Mouse (Mus musculus) liver, adult (tissue): ENCODE results near the gene Gng3.
A peak's percentile ranks its signal among the peaks of the same experiment; 100 is the strongest.

Experiments used
- GATA4 ChIP-seq: IDR thresholded peaks from 2 replicates; pipeline ENCODE4 v1.6.1; 2014; ENCODE audit warnings: mild to moderate bottlenecking, low read length; ENCODE audit not compliant: insufficient replicate concordance

Gng3 gene

GRCm38 (mm10) chr19:8798264-8798946, 40.6 kb downstream of the Gng3 start, which contains the start of gene Polr2g:
Gene Polr2g, minus strand, starts transcription at chr19:8798577.
- TF ChIP-seq GATA4: peak; percentile 26; the same call in 1 of the 2 replicates

DNA sequence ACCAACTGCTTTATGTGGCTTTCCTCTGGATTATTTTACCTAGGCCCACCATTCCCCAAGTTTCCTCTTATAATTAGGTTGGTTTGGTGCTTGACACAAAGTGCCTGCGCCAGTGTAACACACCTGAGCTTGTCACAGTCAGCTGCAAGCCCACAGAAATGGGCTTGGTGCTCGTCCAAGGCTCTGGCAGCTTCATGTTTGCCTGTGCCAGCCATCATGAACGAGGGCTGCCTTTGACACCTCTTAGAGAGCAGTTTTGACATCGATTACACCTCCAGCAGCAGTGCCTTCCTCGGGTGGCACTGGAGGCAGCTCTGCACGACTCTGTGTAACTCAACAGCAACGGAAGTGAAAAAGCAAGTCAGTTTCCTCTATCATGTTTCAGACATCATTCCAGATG, 48.8 kb downstream of the Gng3 start:
- no peak for TF ChIP-seq GATA4

- no peak for TF ChIP-seq GATA4
These were observed 49.8 kb downstream of the Gng3 start for GRCm38 (mm10) chr19:8789171-8789570.

GRCm38 (mm10) chr19:8788521-8788920, 50.5 kb downstream of the Gng3 start:
- no peak for TF ChIP-seq GATA4
